Mouse (Mus musculus): ENCODE data around the gene Fgfr1op2. TPM values are rescaled to one million over a fixed set of nuclear protein-coding genes. Genes with fewer than 3 reads are reported as not detected.

Gene Fgfr1op2
- polyA plus RNA-seq, 1 experiment from 2014 or later = 93.5 TPM

Other genes starting within 250 kb of the Fgfr1op2 start
- gene Itpr2, start 75.0 kb upstream of the Fgfr1op2 start, polyA plus RNA-seq (2015; fragmentation: Nextera tagmentation; extraction: Ambion mirVana) = 10.2 and 13.3 TPM in 2 replicates
- 69.8 and 78.4 TPM in 2 replicates for gene Ints13, start 632 bp downstream of the Fgfr1op2 start, polyA plus RNA-seq (2015; fragmentation: Nextera tagmentation; extraction: Ambion mirVana)
- gene Med21, start 65.3 kb downstream of the Fgfr1op2 start, polyA plus RNA-seq (2015; fragmentation: Nextera tagmentation; extraction: Ambion mirVana) = 160 and 165 TPM in 2 replicates
- gene Tm7sf3, start 65.6 kb downstream of the Fgfr1op2 start, polyA plus RNA-seq (2015; fragmentation: Nextera tagmentation; extraction: Ambion mirVana) = 38.3 and 39.2 TPM in 2 replicates
- 23.0 TPM in 2 replicates for gene Stk38l, start 147.8 kb downstream of the Fgfr1op2 start, polyA plus RNA-seq (2015; fragmentation: Nextera tagmentation; extraction: Ambion mirVana)
- gene Arntl2, start 218.9 kb downstream of the Fgfr1op2 start, polyA plus RNA-seq (2015; fragmentation: Nextera tagmentation; extraction: Ambion mirVana) = 7.3 and 10.2 TPM in 2 replicates

All from limb, embryonic 13.5 days (tissue).